Mouse (Mus musculus): ENCODE data around the gene Vmn1r41. TPM values are rescaled to one million over a fixed set of nuclear protein-coding genes. Genes with fewer than 3 reads are reported as not detected.

Vmn1r41 gene
- not detected for total RNA-seq (2022)

DNA sequence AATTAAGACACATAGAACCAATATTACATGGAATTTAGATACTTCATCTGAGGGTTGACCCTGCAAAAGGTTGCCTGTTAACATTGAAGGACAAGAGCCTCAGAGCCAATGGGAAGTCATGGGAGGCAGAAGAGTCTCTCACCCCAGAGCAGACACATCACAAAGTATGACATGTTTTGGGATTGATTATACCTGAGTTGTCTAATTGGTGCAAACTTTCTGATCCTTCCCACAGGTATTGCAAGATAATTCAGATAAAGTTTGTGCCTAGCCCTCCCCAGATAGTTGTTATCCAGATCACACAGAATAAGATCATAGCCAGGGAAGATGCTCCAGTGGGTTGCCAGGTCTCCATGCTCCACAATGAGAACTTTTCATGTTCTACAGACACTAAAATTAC lies at the start of gene Vmn1r41:
TSS of gene Vmn1r41 (plus strand) at position 301 of the 400 bp plus-strand sequence.
- no peak for DNase-seq (ENCODE audit: low spot score in 2 of 2)

DNA sequence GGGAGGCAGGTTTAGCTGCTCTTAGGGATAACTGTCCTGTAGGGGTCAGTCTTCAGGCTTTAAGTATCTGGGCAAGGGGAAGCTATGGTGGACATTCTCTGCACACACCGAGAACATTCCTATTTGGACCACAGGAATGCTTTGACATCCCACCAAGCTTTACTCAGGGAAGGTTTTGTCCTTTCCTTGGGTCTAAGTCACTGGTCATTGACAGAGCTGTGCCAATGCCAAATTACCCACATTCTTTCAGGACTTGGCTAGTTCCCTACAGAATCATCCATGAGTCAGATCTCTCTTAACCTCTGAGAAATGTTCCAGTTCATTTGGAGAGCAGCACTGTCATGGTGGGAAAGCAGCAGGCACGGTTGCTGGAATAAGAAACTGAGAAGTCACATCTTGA lies 33.9 kb upstream of the Vmn1r41 start:
- DNase-seq (ENCODE audit: low spot score in 2 of 2): no peak

DNA sequence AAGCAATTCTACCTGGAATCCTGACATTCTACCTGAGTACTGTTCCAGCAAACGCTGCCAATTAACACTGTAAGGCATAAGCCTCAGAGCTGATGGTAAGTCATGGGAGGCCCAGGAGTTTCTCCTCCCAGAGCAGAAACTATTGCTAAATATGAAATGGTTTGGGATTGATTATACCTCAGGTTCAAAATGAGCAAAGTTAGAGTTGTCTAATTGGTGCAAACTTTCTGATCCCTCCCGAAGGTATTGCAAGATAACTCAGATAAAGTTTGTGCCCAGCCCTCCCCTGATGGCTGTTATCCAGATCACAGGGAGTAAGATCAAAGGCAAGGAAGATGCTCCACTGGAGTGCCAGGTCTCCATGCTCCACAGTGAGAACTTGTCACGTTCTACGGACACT lies 33.3 kb upstream of the Vmn1r41 start, which contains the start of gene Vmn1r40:
TSS of gene Vmn1r40 (plus strand) at position 301 of the 400 bp plus-strand sequence.
- no peak for DNase-seq (ENCODE audit: low spot score in 2 of 2)

DNA sequence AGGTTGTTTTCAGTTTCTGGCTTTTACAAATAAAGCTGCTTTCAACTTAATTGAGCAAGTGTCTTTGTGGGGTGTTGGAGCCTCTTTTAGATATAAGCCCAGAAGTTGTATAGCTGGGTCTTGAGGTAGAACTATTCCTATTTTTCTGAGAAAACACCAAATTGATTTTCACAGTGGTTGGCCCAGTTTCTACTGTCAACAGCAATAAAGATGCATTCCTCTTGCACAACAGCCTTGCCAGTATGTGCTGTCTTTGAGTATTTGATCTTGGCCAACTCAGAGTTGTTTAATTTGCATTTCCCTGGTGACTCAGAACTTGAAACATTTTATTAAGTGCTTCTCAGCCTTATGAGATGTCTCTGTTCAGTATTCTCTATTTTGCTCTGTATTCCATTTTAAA lies 22.5 kb upstream of the Vmn1r41 start:
- no peak for DNase-seq (ENCODE audit: low spot score in 2 of 2)

DNA sequence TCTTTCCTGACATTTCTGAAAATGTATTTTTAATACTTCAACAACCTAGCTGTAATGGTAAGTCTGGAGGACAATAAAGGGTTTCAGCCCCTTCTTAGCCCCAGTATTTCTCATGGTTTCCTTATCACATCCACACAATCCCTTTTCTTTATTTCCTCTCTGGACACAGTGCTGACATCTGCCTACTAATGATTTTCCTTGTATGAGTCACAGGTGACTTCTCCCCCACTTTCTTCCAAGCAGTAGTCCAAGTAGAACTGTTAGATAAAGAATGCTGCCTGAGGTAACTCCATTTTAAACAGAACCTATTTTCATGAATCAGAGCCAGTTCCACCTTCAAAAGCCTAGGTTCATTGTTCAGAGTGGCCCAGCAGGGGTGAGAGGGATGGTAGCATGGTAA lies 2.2 kb downstream of the Vmn1r41 start:
- DNase-seq (ENCODE audit: low spot score in 2 of 2): no peak

DNA sequence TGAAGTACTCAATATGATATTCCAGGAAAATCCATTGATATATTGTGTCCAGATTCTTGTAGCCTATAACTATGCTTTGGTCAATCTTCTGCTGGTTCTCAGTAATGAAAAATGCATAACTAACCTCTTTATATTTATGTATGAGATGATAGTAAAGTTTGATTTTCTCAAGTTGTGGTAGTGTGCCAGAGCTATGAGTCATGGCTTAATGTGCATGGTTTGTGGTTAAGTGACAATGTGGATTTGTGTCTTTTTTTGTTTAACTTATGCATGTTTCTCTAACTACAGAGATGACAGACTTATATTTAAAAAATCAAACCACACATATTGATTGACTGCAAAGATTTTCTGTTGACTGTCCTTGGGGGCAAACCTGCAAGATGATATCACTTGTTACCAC lies 49.7 kb downstream of the Vmn1r41 start:
- no peak for DNase-seq (ENCODE audit: low spot score in 2 of 2)

Other genes starting within 250 kb of the Vmn1r41 start
- gene Chchd6, start 145.1 kb upstream of the Vmn1r41 start, total RNA-seq (2022): 1 to 10 TPM; 2.8 to 4.3 (median 3.4) TPM
- 1 to 10 TPM; 3.1 to 4.9 (median 3.6) TPM for gene Txnrd3, start 96.8 kb upstream of the Vmn1r41 start, total RNA-seq (2022)
- gene Vmn1r40, start 33.2 kb upstream of the Vmn1r41 start, total RNA-seq (2022): not detected
- gene Vmn1r42, start 135.6 kb downstream of the Vmn1r41 start, total RNA-seq (2022): not detected
- not detected for gene Vmn1r43, start 135.6 kb downstream of the Vmn1r41 start, total RNA-seq (2022)
- gene Vmn1r44, start 142.9 kb downstream of the Vmn1r41 start, total RNA-seq (2022): not detected
- gene Vmn1r45, start 199.8 kb downstream of the Vmn1r41 start, total RNA-seq (2022): not detected
- gene Vmn1r46, start 228.5 kb downstream of the Vmn1r41 start, total RNA-seq (2022): not detected